Comparison of ENCODE assay signal across 24 mouse cellular contexts in genomic region chr10:13528155-13528554, GRCm38 (mm10).
"Had no signal": no experiment of that assay in that cellular context is flagged by ENCODE, and none has a peak within 500 bp of the region (broad histone marks: within the 10 kb centered on the region; RNA-seq: fewer than 3 reads in every experiment).

No protein-coding gene starts in this region.

- H3K27me3 ChIP-seq: forebrain, embryonic 15.5 days; heart, embryonic 13.5 days; heart, embryonic 15.5 days; hindbrain, embryonic 13.5 days; hindbrain, embryonic 15.5 days; limb, embryonic 13.5 days; limb, embryonic 15.5 days; liver, embryonic 13.5 days had no signal

- H3K4me2 ChIP-seq: forebrain, embryonic 15.5 days; heart, embryonic 13.5 days; heart, embryonic 15.5 days; hindbrain, embryonic 13.5 days; hindbrain, embryonic 15.5 days; limb, embryonic 13.5 days; limb, embryonic 15.5 days; liver, embryonic 13.5 days had no signal

- ATAC-seq: forebrain, embryonic 15.5 days; forebrain, postnatal 0 days; hindbrain, postnatal 0 days had no signal

- H3K4me3 ChIP-seq: forebrain, embryonic 15.5 days; heart, embryonic 10.5 days; heart, embryonic 13.5 days; heart, embryonic 15.5 days; hindbrain, embryonic 13.5 days; hindbrain, embryonic 15.5 days; layer of hippocampus, adult 2 months; limb, embryonic 13.5 days; limb, embryonic 15.5 days; liver, embryonic 13.5 days had no signal

- H3K9ac ChIP-seq: forebrain, embryonic 15.5 days; forebrain, postnatal 0 days; heart, embryonic 13.5 days; heart, embryonic 15.5 days; hindbrain, embryonic 13.5 days; hindbrain, embryonic 15.5 days; limb, embryonic 13.5 days; limb, embryonic 15.5 days; liver, embryonic 13.5 days had no signal

- DNase-seq: forebrain, postnatal 0 days; gastrocnemius, postnatal 14 days; gastrocnemius, postnatal 36 days; heart, adult 18-20 months; heart, postnatal 14 days; heart, postnatal 36 days; kidney, adult 18-20 months; kidney, adult 8-10 months; kidney, postnatal 10 days; kidney, postnatal 25 days; kidney, postnatal 4 days; layer of hippocampus, postnatal 36 days; left cerebral cortex, postnatal 4 days; liver, embryonic 13.5 days had no signal

- H3K4me1 ChIP-seq: forebrain, embryonic 15.5 days; heart, embryonic 10.5 days; heart, embryonic 13.5 days; heart, embryonic 15.5 days; hindbrain, embryonic 13.5 days; hindbrain, embryonic 15.5 days; limb, embryonic 13.5 days; limb, embryonic 15.5 days; liver, embryonic 13.5 days had no signal

- H3K9me3 ChIP-seq: forebrain, embryonic 15.5 days; heart, embryonic 10.5 days; heart, embryonic 13.5 days; heart, embryonic 15.5 days; hindbrain, embryonic 13.5 days; hindbrain, embryonic 15.5 days; limb, embryonic 13.5 days; limb, embryonic 15.5 days; liver, embryonic 13.5 days had no signal

- H3K27ac ChIP-seq: forebrain, embryonic 15.5 days; heart, embryonic 10.5 days; heart, embryonic 13.5 days; heart, embryonic 15.5 days; hindbrain, embryonic 13.5 days; hindbrain, embryonic 15.5 days; hindbrain, postnatal 0 days; layer of hippocampus, adult 2 months; limb, embryonic 13.5 days; limb, embryonic 15.5 days; liver, embryonic 13.5 days had no signal
